Mouse (Mus musculus) ES-Bruce4 (cell line): Measurements from ENCODE around the gene Ugt1a5.
A peak's percentile ranks its signal among the peaks of the same experiment; 100 is the strongest.
"Not testable (repeated sequence)": the region's sequence is repeated elsewhere in the genome, so short reads cannot be mapped to it uniquely, and the experiment has no call there.

Experiments
- CTCF ChIP-seq: IDR thresholded peaks from one replicate; pipeline ENCODE4 v1.8.1; 2011; ENCODE audit warnings: low read depth, low read length
- EP300 ChIP-seq: IDR thresholded peaks from 2 replicates; pipeline ENCODE4 v1.6.1; 2011; ENCODE audit warnings: low read depth, low read length; ENCODE audit not compliant: insufficient read depth

- TF ChIP-seq EP300, result not testable (repeated sequence)
- TF ChIP-seq CTCF, result peak; percentile 41
These were observed 20.5 kb upstream of the Ugt1a5 start for GRCm38 (mm10) chr1:88145278-88145677.
